Mouse (Mus musculus): ENCODE measurements around the gene Ntng2. TPM values are rescaled to one million over a fixed set of nuclear protein-coding genes. Genes with fewer than 3 reads are reported as not detected.

Ntng2 gene
- polyA plus RNA-seq, 1 experiment from 2014 or later, result 0.50 TPM

- no peak overlapping the region for H3K4me2 ChIP-seq (replicated peaks)
- H3K27ac ChIP-seq, result no peak overlapping the region
- H3K4me1 ChIP-seq, result no peaks in the 10 kb centered on the region
- H3K9ac ChIP-seq, result no peak overlapping the region
- H3K27me3 ChIP-seq, result peaks cover 5% of the 10 kb centered on the region; the same call in 1 of the 2 replicates
- no peaks in the 10 kb centered on the region for H3K9me3 ChIP-seq
- WGBS, result 65% methylated on average over 4 of the region's 4 CpGs
- H3K36me3 ChIP-seq, result no peaks in the 10 kb centered on the region
- ATAC-seq (ENCODE audit: low FRiP score, low read depth), result no peak
- no peak overlapping the region for H3K4me3 ChIP-seq
Observed at GRCm38 (mm10) chr2:29234002-29234401, 18.8 kb downstream of the Ntng2 start.

GRCm38 (mm10) chr2:29230191-29230835, 22.5 kb downstream of the Ntng2 start:
- Histone ChIP-seq H3K4me2 (replicated peaks) (no peak overlapping the region), H3K27me3 (no peaks in the 10 kb centered on the region), H3K4me1 (no peaks in the 10 kb centered on the region), H3K36me3 (no peaks in the 10 kb centered on the region), H3K4me3 (no peak overlapping the region), H3K27ac (no peak overlapping the region), H3K9ac (no peak overlapping the region), H3K9me3 (no peaks in the 10 kb centered on the region)
- ATAC-seq (ENCODE audit: low FRiP score, low read depth), result no peak
- WGBS, result 59% methylated on average over 9 of the region's 9 CpGs

GRCm38 (mm10) chr2:29226671-29227070, 26.1 kb downstream of the Ntng2 start:
- no peak for ATAC-seq (ENCODE audit: low FRiP score, low read depth)
- H3K9me3 ChIP-seq, result no peaks in the 10 kb centered on the region
- no peak overlapping the region for H3K9ac ChIP-seq
- no peak overlapping the region for H3K4me3 ChIP-seq
- H3K4me2 ChIP-seq (replicated peaks), result no peak overlapping the region
- H3K27ac ChIP-seq, result no peak overlapping the region
- no peaks in the 10 kb centered on the region for H3K4me1 ChIP-seq
- WGBS, result 66% methylated on average over 4 of the region's 4 CpGs
- H3K27me3 ChIP-seq, result no peaks in the 10 kb centered on the region
- H3K36me3 ChIP-seq, result no peaks in the 10 kb centered on the region

GRCm38 (mm10) chr2:29223591-29224262, 29.1 kb downstream of the Ntng2 start:
- H3K27me3 ChIP-seq, result no peaks in the 10 kb centered on the region
- no peaks in the 10 kb centered on the region for H3K4me1 ChIP-seq
- H3K9ac ChIP-seq, result no peak overlapping the region
- no peaks in the 10 kb centered on the region for H3K36me3 ChIP-seq
- H3K9me3 ChIP-seq, result no peaks in the 10 kb centered on the region
- H3K4me3 ChIP-seq, result no peak overlapping the region
- WGBS, result 39% methylated on average over 7 of the region's 7 CpGs
- no peak overlapping the region for H3K27ac ChIP-seq
- H3K4me2 ChIP-seq (replicated peaks), result no peak overlapping the region
- no peak for ATAC-seq (ENCODE audit: low FRiP score, low read depth)

GRCm38 (mm10) chr2:29222302-29222701, 30.5 kb downstream of the Ntng2 start:
- WGBS, result 4% methylated on average over 4 of the region's 4 CpGs
- no peak overlapping the region for H3K4me3 ChIP-seq
- H3K36me3 ChIP-seq, result no peaks in the 10 kb centered on the region
- H3K27me3 ChIP-seq, result no peaks in the 10 kb centered on the region
- H3K9ac ChIP-seq, result no peak overlapping the region
- H3K9me3 ChIP-seq, result no peaks in the 10 kb centered on the region
- ATAC-seq (ENCODE audit: low FRiP score, low read depth), result no peak
- H3K27ac ChIP-seq, result no peak overlapping the region
- no peaks in the 10 kb centered on the region for H3K4me1 ChIP-seq
- no peak overlapping the region for H3K4me2 ChIP-seq (replicated peaks)

GRCm38 (mm10) chr2:29218831-29219230, 34.0 kb downstream of the Ntng2 start:
- Histone ChIP-seq H3K9me3 (no peaks in the 10 kb centered on the region), H3K27ac (no peak overlapping the region), H3K9ac (no peak overlapping the region), H3K4me1 (no peaks in the 10 kb centered on the region), H3K27me3 (no peaks in the 10 kb centered on the region), H3K4me2 (replicated peaks) (no peak overlapping the region), H3K36me3 (no peaks in the 10 kb centered on the region), H3K4me3 (no peak overlapping the region)
- whole genome bisulfite sequencing, result 87% methylated on average over 5 of the region's 5 CpGs
- no peak for ATAC-seq (ENCODE audit: low FRiP score, low read depth)

- ATAC-seq (ENCODE audit: low FRiP score, low read depth), result no peak
- Histone ChIP-seq H3K4me1 (no peaks in the 10 kb centered on the region), H3K4me2 (replicated peaks) (no peak overlapping the region), H3K9ac (no peak overlapping the region), H3K27ac (no peak overlapping the region), H3K4me3 (no peak overlapping the region), H3K36me3 (no peaks in the 10 kb centered on the region), H3K9me3 (no peaks in the 10 kb centered on the region), H3K27me3 (no peaks in the 10 kb centered on the region)
- 72% methylated on average over 10 of the region's 10 CpGs for WGBS
Observed at GRCm38 (mm10) chr2:29217897-29218296, 34.9 kb downstream of the Ntng2 start.

- Histone ChIP-seq H3K27me3 (no peaks in the 10 kb centered on the region), H3K27ac (no peak overlapping the region), H3K4me2 (replicated peaks) (no peak overlapping the region), H3K36me3 (no peaks in the 10 kb centered on the region), H3K9ac (no peak overlapping the region), H3K9me3 (no peaks in the 10 kb centered on the region), H3K4me1 (no peaks in the 10 kb centered on the region), H3K4me3 (no peak overlapping the region)
- no peak for ATAC-seq (ENCODE audit: low FRiP score, low read depth)
- WGBS, result 83% methylated on average over 5 of the region's 5 CpGs
Observed at GRCm38 (mm10) chr2:29217042-29217441, 35.8 kb downstream of the Ntng2 start.

- no peak overlapping the region for H3K27ac ChIP-seq
- no peaks in the 10 kb centered on the region for H3K9me3 ChIP-seq
- H3K4me3 ChIP-seq, result no peak overlapping the region
- WGBS, result 53% methylated on average over 8 of the region's 8 CpGs
- no peaks in the 10 kb centered on the region for H3K27me3 ChIP-seq
- ATAC-seq (ENCODE audit: low FRiP score, low read depth), result no peak
- no peaks in the 10 kb centered on the region for H3K4me1 ChIP-seq
- no peak overlapping the region for H3K9ac ChIP-seq
- H3K4me2 ChIP-seq (replicated peaks), result no peak overlapping the region
- H3K36me3 ChIP-seq, result no peaks in the 10 kb centered on the region
Observed at GRCm38 (mm10) chr2:29216286-29217012, 36.4 kb downstream of the Ntng2 start.

GRCm38 (mm10) chr2:29206156-29206555, 46.6 kb downstream of the Ntng2 start:
- Histone ChIP-seq H3K4me3 (no peak overlapping the region), H3K9me3 (no peaks in the 10 kb centered on the region), H3K4me1 (no peaks in the 10 kb centered on the region), H3K27me3 (peaks cover 16% of the 10 kb centered on the region; the same call in 1 of the 2 replicates), H3K27ac (no peak overlapping the region), H3K36me3 (no peaks in the 10 kb centered on the region), H3K9ac (no peak overlapping the region), H3K4me2 (replicated peaks) (no peak overlapping the region)
- no peak; the same call in 1 of the 2 replicates for ATAC-seq (ENCODE audit: low FRiP score, low read depth)
- 8% methylated on average over 8 of the region's 8 CpGs for WGBS

GRCm38 (mm10) chr2:29201223-29201955, 51.4 kb downstream of the Ntng2 start:
- ATAC-seq (ENCODE audit: low FRiP score, low read depth), result no peak
- WGBS, result 60% methylated on average over 11 of the region's 11 CpGs
- Histone ChIP-seq H3K4me2 (replicated peaks) (no peak overlapping the region), H3K27me3 (peaks cover 45% of the 10 kb centered on the region), H3K27ac (no peak overlapping the region), H3K4me1 (no peaks in the 10 kb centered on the region), H3K4me3 (no peak overlapping the region), H3K9ac (no peak overlapping the region), H3K9me3 (no peaks in the 10 kb centered on the region), H3K36me3 (no peaks in the 10 kb centered on the region)

GRCm38 (mm10) chr2:29199909-29200308, 52.9 kb downstream of the Ntng2 start:
- Histone ChIP-seq H3K36me3 (no peaks in the 10 kb centered on the region), H3K27me3 (peaks cover 58% of the 10 kb centered on the region), H3K4me3 (no peak overlapping the region), H3K9me3 (no peaks in the 10 kb centered on the region), H3K4me1 (peaks cover 8% of the 10 kb centered on the region), H3K27ac (no peak overlapping the region), H3K4me2 (replicated peaks) (no peak overlapping the region), H3K9ac (no peak overlapping the region)
- ATAC-seq (ENCODE audit: low FRiP score, low read depth), result no peak
- 2% methylated on average over 3 of the region's 3 CpGs for WGBS

All from limb, embryonic 13.5 days (tissue).